Mouse (Mus musculus) left cerebral cortex, postnatal 36 days (tissue): ENCODE measurements around the gene Abcb8. TPM values are rescaled to one million over a fixed set of nuclear protein-coding genes. Genes with fewer than 3 reads are reported as not detected.
"Not testable (repeated sequence)": the region's sequence is repeated elsewhere in the genome, so short reads cannot be mapped to it uniquely, and the experiment has no call there.

Experiments used
- DNase-seq, 2 experiments: peaks; one replicate each; pipeline ENCODE4 v3.0.0; 2021 to 2022; ENCODE audit warnings: low spot score in 2 of 2, mixed read lengths in 1 of 2
- intact Hi-C: fragments of 180-260 bp; cut with DNase I; formaldehyde crosslinking; loops from one replicate; pipeline ENCODE4 v1.15.1; 2025
- total RNA-seq, 2 experiments: library from RNA; stranded (reverse); gene quantifications; 2 replicates each; pipeline ENCODE4 v1.2.3; 2021

The Abcb8 gene
- total RNA-seq, 2 experiments from 2014 or later: 52.1 to 57.4 TPM

DNA sequence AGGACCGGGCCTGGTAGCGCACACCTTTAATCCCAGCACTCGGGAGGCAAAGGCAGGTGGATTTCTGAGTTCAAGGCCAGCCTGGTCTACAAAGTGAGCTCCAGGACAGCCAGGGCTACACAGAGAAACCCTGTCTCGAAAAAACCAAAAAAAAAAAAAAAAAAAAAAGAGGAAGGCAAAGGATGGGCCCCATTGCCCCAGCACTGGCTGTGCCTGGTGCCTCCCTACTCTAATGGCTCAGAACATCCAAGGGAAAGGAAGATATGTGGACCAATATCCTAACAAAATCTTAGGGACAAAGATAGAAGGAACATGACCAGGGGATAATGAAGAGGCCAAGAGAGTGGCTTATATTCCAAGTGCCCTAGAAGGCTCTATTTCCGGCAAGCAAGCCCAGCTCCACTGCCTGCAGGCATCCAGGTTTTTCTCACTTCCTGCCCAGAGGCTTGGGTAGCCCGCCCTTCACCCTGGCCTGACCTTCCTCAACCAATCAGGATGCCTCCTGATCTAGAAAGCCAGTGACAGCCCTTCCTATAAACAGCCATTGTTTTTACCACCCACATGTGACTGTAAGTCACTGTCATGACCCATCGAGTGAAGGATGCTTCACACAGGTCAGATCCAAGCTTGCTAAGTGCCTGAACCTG, 4.3 kb upstream of the Abcb8 start:
- intact Hi-C loops: loop anchor here (5.0 kb wide), 1 partner anchor 37 kb away; the partner anchor contains the start of gene Kcnh2
- no peak for DNase-seq

DNA sequence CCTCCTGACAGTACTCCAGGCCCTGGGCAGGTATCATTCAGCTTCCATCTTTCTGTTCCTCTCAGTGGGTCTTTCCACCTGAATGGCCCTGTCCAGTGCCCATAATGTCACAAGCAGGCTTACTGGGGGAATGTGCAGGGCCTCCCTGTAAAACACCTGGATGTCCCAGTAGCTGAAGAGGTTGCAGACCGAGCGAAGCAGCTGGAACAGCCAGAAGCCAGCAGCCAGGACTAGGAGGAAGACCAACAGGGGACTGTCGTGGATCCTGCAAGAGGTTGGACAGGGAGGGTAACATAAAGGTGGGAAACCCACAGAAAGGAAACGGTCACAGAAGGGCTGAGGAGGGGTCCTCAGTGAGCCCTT, 3.8 kb upstream of the Abcb8 start:
- intact Hi-C loops: loop anchor here (5.0 kb wide), 1 partner anchor 37 kb away; the partner anchor contains the start of gene Kcnh2
- no peak for DNase-seq

DNA sequence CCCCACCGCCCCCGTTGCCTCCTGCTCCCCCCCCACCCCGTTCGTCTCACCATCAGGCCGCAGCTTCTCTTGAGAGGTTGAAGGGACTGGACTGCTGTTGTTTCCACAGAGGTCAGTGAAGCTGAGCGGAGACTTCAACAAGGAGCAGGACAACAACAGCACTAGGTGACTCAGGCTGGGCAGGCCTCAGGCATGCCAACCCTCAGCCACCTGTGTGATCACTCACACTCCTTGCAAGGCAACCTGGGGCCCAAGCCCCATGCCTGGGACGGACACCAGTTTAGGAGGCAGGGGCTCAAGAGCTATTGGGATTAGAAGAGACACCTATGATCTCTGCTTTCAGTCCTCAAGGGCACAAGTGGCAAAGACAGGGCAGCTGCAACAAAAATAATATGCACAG, 1.6 kb upstream of the Abcb8 start, which contains the start of gene Atg9b:
Atg9b (minus strand) TSS at position 280 of the 400 bp plus-strand sequence.
- intact Hi-C loops: no loop called here
- no peak for DNase-seq

DNA sequence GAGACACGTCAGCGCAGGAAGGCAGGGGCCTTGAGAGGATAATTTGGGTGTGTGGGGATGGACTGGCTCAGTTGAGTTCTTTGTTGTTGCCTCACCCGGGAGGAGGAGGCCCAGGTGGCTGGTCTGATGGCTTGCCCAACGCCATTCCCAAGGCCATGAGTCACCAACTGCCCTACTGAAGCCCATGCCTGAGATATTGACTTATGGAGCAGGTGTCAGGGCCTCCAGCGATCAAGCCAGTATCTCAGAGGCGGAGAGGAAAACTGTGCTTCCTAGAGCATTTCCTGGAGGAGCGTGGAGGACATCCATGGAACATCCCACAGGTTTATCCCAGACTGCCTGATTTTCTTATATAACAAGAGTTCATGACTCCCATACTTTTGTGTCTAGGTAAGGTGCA, 739 bp upstream of the Abcb8 start:
- no peak for DNase-seq
- intact Hi-C loops: no loop called here

DNA sequence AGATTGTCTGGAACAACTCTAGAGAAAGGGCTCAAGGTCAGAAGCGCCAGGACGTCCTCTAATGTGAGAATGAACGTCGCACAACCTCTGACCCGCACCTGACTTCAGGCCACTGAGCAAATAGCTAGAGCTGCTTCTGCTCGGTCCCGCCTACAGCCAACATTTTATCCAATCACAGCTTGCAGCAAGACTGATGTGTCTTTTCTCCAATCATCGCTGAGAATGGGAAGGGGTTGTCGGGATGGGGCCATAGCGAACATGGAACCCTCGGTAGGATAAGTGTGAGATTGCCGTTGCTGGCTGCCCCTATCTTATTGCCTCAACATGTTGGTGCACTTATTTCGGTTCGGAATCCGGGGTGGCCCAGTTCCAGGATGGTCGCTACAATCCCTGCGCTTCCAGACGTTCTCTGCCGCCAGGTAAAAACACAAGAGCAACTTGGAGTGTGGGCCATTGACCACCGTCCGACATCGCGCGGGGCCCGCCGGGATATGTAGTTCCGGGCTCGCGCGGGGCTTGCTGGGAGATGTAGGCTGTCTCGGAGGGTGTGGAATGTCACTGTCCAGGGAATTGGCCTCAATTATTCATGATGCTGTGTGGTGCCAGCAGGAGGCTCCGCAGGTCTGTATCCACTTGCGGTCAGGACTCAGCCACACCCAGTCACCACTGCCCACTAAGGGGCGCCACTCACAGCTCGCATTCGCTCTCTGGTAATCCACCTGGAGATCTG, 867 bp downstream of the Abcb8 start:
- peak; percentile 94 to 96 for DNase-seq
- intact Hi-C loops: no loop called here

DNA sequence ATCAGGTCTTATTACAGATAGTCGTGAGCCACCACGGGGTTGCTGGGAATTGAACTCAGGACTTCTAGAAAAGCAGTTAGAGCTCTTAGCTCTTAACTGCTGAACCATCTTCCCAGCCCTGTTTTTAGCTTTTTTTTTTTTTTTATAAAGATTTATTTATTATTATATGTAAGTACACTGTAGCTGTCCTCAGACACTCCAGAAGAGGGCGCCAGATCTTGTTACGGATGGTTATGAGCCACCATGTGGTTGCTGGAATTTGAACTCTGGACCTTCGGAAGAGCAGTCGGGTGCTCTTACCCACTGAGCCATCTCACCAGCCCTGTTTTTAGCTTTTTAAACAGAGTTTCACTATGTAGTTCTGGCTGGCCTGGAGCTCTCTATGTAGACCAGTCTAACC, 2.8 kb downstream of the Abcb8 start:
- intact Hi-C loops: not testable (repeated sequence)

DNA sequence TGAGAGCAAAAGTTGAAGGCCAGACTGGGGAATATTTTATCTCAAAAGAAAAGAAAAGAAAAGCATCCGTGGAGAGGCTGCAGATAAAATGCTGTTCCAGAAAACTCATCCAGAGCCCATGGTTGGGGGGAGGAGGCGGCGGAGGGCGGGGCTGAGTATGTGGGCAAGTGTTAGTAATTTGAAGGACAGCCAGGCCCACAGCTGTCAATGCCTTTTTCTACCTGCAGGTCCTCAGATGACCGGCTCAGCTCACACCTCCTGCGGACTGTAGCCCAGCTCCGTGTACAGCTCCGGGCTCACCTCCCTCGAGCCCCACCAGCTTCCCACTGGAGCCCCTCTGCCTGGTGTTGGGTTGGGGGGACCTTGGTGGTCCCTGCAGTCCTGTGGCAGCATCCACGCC, 6.2 kb downstream of the Abcb8 start:
- intact Hi-C loops: no loop called here
- no peak for DNase-seq

More for the DNA sequence above, 2.8 kb downstream of the Abcb8 start:
- DNase-seq: not testable (repeated sequence)

DNA sequence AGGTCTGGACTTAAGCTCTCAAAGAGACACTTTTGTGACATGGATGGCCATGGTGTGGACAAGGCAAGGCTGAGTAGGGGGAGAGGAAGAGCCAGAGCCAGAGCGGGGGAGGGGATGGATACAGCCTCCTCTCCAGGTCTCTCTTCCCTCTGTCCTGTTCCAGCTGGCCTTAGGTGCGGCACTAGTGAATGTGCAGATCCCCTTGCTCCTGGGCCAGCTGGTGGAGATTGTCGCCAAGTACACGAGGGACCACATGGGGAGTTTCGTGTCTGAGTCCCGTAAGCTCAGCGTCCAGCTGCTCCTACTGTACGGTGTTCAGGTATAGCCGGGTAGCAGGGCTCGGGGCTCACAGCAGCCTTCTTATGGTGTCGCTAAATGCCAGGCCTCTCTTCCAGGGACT, 6.9 kb downstream of the Abcb8 start:
- intact Hi-C loops: no loop called here
- no peak for DNase-seq

DNA sequence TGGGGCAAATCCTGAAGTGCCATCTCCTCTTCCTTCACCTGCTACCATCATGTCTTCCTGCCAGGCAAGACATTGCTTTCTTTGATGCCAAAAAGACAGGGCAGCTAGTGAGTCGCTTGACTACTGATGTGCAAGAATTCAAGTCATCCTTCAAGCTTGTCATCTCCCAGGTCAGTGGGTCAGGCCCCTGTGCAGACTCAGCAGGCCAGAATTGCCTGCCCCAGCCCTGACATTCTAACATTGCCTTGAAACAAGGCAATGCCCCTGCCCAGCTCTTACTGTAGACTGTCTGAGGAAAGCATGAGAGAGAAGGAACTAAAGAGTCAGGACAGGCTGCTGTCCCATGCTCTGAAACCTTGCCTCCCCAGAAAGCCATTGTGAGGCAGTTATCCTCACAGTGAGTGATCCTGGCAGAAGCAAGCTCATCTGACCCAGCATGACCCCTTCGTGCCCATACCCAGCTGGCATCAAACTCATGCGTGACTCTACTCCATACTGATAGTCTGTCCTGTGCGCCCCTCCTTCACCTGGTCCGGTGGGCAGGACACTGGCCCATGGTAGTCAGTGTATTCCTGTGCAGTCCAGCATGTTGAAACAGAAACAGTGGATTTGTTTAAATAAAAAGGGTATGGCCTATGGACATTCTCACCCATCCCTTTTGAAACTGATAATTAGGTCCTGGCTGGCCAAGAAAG, 7.6 kb downstream of the Abcb8 start:
- no peak for DNase-seq

DNA sequence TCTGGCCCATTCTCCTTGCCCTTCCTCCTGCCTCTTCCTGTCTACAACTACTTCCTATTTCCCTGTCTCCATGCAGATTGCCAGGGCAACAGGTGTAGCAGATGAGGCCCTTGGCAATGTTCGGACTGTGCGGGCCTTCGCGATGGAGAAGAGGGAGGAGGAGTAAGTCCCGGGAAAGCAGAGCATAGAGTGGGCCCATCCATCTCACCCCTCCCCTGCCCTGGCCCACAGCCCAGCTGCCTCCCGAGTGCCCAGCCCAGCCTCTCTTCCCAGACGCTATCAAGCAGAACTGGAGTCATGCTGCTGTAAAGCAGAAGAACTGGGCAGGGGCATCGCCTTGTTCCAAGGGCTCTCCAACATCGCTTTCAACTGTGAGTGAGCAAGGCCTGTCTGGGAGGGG, 8.5 kb downstream of the Abcb8 start:
- no peak for DNase-seq
- intact Hi-C loops: no loop called here

More for the DNA sequence above, 7.6 kb downstream of the Abcb8 start:
- intact Hi-C loops: no loop called here

DNA sequence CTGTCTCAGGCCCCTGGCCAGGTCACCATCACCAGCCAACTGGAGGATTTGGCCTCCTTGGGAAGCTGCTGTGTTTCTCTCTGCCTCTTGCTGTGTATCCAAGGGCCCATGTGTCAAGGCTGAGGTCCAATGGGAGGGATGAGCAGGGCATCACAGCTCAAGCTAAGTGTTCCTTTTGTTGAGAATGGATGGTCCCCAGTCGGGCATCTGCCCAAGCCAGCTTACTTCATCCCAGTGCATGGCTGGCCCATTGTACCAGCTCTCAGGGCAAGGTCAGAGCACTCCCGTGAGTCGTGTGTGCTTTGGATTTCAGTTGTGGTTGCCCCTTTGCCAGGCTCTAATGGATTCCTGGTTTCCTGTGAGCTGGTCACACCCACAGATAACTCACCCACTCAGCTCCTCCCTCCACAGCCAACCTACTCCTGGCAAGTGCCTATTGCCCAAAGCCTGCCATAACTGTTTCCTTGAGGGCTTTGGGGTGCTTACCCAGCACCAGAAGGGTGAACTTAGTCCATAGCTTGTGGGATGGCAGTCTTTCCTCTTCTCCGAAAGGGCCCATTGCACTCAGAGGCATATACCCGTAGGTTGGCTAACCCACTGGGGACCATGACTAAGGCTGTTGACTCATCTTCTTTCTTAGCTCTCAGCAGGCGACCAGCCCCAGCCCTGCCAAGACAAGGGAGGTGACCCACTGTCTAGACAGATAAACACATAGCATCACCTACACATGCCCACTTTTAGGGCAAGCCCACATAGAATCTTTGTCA, 11.3 kb downstream of the Abcb8 start:
- intact Hi-C loops: loop anchor here (1.0 kb wide), 1 partner anchor 9 kb away; the partner anchor contains the start of gene Asic3
- no peak for DNase-seq

DNA sequence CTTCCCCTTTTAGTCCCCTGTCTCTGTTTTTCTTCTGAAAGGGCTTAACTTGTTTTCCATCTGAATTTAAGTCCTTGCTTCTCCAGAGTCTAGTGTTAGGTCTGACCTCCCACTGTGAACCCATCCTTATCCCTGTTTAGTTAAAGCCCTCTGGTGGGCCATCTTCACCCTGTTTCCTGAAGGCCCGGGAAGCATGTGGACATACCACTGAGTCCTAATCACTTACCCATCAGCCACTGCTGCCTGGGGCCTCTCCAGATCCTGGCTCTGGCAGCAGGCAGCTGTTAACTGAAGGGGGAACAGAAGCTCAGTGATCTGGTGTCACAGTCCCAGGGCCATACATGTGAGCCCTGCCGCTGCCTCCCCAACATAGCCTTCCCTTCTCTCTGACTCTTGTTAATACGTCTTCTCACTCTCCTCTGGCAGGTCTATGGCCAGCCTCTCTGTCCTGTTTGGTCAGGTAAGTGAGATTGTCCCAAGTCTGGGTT, 12.0 kb downstream of the Abcb8 start:
- intact Hi-C loops: loop anchor here (1.0 kb wide), 1 partner anchor 8 kb away; the partner anchor contains the start of gene Asic3
- DNase-seq: no peak

DNA sequence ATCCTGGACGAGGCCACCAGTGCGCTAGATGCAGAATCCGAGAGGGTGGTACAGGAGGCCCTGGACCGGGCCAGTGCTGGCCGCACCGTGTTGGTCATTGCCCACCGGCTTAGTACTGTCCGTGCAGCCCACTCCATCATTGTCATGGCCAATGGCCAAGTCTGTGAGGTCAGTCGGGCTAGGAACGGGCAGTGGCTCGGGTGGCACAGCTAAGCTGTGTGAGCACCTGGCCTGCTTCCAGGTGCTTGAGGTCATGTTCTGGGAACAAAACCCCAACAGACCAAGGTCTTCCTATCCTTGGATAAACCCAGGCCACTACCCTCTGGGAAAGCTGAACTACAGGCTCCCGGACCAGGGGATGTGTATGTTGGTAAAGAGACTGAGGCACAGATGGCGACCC, 15.2 kb downstream of the Abcb8 start:
- no peak for DNase-seq
- intact Hi-C loops: no loop called here

DNA sequence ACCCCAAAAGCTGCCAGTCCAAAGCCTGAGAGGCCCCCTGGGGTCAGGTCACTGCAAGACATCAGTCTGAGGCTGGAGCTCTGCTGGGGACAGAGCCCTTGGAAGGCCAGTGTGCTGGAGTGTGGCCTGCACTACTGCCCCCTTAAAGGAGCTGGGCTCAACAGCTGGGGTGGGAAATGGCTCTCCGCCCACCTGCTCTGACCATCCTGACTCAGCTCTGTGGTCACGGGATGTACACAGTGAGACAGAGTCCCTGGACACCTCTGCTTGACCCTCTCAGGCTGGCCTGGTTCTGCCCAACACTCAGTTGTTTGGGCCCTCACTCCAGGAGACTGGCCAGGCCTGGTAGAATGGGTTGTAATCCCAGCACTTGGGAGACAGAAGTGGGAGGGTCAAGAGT, 16.0 kb downstream of the Abcb8 start:
- intact Hi-C loops: no loop called here
- no peak for DNase-seq

DNA sequence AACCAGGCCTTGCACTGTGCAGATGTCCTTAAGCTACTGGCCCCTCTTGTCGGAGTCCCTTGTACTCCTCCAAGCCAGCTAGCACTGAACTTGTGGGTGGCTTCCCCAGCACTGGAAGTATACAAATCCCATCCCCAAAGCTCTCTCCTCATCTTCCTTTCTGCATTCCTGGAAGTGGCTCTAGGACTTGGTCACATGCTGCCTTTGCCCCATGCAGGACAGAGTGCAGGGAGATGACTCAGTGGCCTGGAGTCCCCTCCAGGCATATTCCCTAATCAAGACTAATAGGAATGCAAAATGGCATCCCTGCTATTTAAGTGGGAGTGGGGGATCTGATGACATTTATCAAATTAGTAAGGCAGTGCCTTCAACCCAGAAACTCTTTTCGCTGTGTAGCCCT, 18.6 kb downstream of the Abcb8 start:
- intact Hi-C loops: no loop called here
- DNase-seq: no peak

DNA sequence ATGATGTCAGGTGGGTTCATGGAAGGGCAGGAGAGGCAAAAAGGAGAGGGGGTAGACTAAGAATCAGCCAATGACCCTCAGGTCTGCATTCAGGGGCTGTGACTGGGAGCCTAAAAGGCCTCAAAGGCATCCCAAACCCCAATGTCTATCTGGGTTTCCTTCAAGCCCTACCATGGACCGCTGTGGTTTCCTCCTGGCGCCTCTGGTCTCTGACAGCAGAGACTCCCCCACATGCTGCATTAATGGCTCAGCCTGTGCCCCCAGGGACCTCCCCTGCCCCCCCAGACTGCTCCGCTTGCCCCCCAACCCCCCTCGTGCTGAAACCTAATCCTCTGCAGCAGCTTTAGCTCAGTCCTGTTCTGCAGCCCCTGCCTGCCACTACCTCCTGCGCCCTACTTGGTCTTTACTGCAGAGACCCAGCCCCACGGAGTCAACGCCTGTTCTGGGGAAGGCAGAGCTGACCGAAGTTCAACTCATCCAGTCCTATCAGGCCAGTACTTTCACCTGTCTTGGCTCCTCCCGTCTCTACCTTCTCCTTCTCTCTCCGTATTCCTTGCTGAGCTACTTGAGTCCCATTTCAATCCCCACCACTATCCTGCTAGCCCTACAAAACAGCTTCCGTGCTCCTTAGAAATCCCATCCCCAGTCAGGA, 19.7 kb downstream of the Abcb8 start, which contains the start of gene Asic3:
Asic3 (plus strand) TSS at position 351 of the 652 bp plus-strand sequence.
- no peak for DNase-seq
- intact Hi-C loops: loop anchor here (1.0 kb wide), 1 partner anchor 8 kb away; no protein-coding TSS in a partner anchor

DNA sequence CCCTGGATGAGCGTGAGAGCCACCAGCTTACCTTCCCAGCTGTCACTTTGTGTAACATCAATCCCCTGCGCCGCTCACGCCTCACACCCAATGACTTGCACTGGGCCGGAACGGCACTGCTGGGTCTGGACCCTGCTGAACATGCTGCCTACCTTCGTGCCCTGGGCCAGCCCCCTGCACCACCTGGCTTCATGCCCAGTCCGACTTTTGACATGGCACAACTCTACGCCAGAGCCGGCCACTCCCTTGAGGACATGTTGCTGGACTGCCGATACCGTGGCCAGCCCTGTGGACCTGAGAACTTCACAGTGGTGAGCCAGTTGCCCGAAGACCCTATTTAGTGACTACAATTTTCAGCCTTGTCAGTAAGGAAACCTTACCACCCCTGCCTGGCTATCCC, 20.5 kb downstream of the Abcb8 start:
- no peak for DNase-seq
- intact Hi-C loops: loop anchor here (1.0 kb wide), 1 partner anchor 9 kb away; no protein-coding TSS in a partner anchor

DNA sequence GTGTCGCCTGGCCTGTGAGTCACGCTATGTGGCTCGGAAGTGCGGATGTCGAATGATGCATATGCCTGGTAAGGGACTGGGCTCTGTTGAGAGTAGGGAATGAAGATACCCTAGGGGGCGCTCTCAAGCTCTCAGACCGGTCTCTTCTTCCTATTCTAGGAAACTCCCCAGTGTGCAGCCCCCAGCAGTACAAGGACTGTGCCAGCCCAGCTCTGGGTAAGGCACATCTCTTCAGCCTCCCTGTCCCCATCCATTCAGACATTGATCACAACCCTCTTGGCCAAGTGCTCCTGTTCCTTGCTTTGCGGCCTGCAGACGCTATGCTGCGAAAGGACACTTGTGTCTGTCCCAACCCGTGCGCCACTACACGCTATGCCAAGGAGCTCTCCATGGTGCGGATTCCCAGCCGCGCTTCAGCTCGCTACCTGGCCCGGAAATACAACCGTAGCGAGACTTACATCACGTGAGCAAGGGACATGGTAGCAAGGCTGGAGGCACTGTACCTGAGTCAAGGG, 22.8 kb downstream of the Abcb8 start:
- intact Hi-C loops: loop anchor here (1.0 kb wide), 1 partner anchor 55 kb away; no protein-coding TSS in a partner anchor

DNA sequence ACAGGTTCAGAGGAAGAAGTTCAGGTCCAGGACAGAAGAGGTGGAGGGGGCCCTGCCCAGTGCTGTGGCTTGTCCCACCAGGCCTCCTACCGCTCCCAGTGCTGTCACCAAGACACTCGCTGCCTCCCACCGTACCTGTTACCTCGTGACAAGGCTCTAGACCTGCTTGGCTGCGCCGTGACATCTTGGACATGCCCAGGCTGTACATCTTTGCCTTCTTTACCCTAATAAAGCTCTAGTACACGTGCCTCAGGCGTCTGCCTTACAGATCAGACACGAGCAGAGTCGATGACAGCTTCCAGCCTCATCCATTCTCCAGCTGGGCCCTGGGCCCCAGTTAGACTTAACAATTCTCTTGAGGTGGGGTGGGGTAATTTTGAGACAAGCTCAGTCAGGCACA, 24.1 kb downstream of the Abcb8 start:
- no peak for DNase-seq
- intact Hi-C loops: no loop called here

More for the DNA sequence above, 22.8 kb downstream of the Abcb8 start:
- DNase-seq: peak; percentile 42 to 68
